Mouse (Mus musculus) 416B (cell line): ENCODE results near the gene Gpat3.

Source experiments
- DNase-seq: peaks from one replicate; pipeline ENCODE4 v3.0.0; 2011; ENCODE audit warnings: low read depth

Gpat3 gene

DNA sequence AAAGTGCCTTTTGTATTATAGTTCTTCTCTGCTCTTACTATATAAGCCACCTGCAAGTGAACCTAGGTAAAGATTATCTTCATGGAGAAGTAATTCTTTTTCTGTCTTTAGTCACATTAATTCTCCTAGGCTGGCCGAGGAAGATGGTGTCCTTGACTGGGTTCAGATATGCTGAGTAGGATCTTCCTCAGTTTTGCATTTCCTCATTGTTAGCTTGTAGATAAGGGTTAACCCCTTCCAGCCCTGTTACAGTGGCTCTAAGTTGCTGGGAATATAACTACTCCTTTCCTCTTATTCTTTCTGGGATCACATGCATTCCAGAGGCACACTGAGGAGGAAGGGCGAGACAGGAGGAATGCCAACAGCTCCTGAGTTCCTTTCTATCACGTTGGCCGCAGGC lies 15.6 kb downstream of the Gpat3 start:
- DNase-seq: peak; percentile 59

- DNase-seq: peak; percentile 94
Measured at GRCm38 (mm10) chr5:100861811-100862210, 16.3 kb downstream of the Gpat3 start.

- DNase-seq: no peak
Measured at GRCm38 (mm10) chr5:100863091-100863490, 17.6 kb downstream of the Gpat3 start.

DNA sequence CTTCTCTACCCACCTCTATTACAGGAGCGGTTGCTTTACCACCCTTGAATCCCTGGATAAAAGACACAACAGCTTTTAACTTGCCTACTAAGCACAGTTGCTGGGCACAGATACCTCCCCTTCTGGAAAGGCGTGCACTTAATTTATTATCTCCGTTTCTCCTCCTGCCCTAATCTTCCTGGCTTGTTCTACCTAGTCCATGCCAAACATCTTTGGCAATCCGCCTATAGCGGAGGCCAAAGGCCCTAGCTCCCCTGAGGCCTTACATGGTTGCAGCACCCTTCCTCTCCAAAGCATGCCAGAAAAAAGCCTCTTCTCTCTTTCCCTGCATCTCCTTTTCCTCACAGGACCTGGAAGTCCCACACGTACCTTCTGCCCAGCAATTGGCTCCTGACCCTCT lies 18.9 kb downstream of the Gpat3 start:
- no peak for DNase-seq

- DNase-seq: no peak
Measured at GRCm38 (mm10) chr5:100866183-100866582, 20.7 kb downstream of the Gpat3 start.

- DNase-seq: no peak
Measured at GRCm38 (mm10) chr5:100869197-100869895, 23.8 kb downstream of the Gpat3 start.

- DNase-seq: peak; percentile 97
Measured at GRCm38 (mm10) chr5:100871987-100872386, 26.5 kb downstream of the Gpat3 start.

DNA sequence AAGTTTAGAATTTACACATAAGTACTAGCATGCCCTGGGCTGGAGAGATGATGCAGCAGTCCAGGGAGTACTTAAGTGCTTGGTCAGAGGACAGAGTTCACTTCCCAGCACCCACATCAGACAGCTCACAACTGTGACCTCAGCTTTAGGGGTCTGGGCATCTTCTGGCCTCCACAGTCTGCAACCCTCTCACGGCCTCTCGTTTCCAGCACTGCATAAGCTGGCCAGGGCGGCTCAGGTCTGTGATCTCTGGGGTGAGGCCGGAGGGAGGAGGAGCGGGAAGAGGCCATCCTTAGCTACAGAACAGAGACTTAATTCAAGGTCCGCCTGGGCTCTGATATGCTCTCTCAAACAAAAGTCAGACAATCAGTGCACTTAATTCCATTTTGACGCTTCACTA lies 29.2 kb downstream of the Gpat3 start:
- DNase-seq: no peak

- DNase-seq: peak; percentile 76
Measured at GRCm38 (mm10) chr5:100875180-100875579, 29.7 kb downstream of the Gpat3 start.

DNA sequence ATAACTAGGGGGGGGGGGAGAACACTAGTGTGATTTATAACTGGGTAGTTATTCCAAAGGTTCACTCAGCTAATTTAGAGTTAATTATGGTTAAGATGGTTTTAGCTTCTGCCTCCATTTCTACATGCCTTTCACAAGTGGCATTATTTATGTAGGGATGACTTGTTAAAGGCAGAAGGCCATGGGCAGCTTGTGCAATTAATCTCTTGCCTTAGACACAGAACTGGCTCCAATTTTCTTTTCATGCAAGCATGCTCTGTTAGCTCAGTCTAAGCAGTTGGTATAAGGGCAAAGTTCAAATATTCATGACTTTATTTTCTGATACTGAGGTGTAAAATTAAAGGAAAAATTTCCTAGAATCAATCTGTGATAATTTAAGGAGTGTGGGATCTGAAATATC lies 31.5 kb downstream of the Gpat3 start:
- no peak for DNase-seq

- DNase-seq: no peak
Measured at GRCm38 (mm10) chr5:100885216-100885615, 39.7 kb downstream of the Gpat3 start.

GRCm38 (mm10) chr5:100886331-100886988 lies 40.9 kb downstream of the Gpat3 start:
- peak; percentile 79 for DNase-seq

- DNase-seq: no peak
Measured at GRCm38 (mm10) chr5:100896199-100896598, 50.7 kb downstream of the Gpat3 start.

GRCm38 (mm10) chr5:100899745-100900489 lies 54.4 kb downstream of the Gpat3 start:
- DNase-seq: no peak

DNA sequence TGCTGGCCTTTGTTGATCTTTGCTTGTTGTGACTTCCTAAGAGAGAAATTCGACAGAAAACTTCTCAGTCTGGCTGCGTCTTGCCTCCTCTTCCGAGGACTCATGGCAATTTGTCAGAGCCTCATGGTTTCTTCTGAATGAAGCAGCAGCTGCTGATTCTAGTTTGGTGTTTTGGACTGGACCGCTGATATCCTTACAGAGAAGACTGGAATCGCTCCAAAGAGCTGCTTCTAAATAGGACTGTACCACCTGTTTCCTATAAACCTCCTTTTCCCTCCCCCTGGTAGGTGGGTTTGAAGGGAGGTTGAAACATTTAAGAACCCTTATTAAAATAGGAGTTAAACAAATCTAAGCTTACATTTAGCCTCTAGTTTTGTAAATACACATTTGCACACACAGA lies 55.5 kb downstream of the Gpat3 start:
- DNase-seq: no peak

- DNase-seq: no peak
Measured at GRCm38 (mm10) chr5:100908478-100908877, 63.0 kb downstream of the Gpat3 start.

- DNase-seq: no peak
Measured at GRCm38 (mm10) chr5:100908901-100909300, 63.4 kb downstream of the Gpat3 start.

GRCm38 (mm10) chr5:100909691-100910090 lies 64.2 kb downstream of the Gpat3 start:
- DNase-seq: no peak

DNA sequence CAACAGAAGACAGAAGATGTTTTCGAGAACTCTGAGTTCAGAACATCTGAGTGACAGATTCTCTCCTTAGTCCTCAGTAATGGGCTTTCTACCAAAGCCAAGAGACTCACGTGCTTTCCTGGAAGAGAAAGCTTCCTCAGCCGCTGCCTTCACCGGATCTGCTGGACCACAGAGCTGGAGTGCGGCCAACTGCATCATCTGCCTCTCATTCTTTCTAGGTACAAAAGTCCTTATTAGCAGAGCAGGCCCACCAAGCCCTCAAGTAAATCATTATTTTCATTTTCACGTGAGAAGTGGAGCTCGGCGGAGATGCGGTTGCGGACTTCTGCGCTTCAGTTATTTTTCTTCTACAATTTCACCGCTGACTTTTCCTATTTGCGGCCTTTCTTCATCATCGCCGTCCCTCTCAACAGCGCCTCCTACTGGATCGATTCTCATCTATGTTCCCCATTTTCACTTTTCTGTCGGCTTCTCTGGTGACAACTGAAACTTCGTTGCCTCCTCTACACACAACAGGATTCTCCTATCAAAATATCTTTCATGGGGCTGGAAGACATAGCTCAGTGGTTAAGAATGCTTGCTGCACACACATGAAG lies 66.1 kb downstream of the Gpat3 start:
- DNase-seq: peak; percentile 92

- peak; percentile 24 for DNase-seq
Measured at GRCm38 (mm10) chr5:100912366-100912765, 66.9 kb downstream of the Gpat3 start.

GRCm38 (mm10) chr5:100913274-100913673 lies 67.8 kb downstream of the Gpat3 start:
- no peak for DNase-seq

- peak; percentile 88 for DNase-seq
Measured at GRCm38 (mm10) chr5:100914989-100915388, 69.5 kb downstream of the Gpat3 start.

DNA sequence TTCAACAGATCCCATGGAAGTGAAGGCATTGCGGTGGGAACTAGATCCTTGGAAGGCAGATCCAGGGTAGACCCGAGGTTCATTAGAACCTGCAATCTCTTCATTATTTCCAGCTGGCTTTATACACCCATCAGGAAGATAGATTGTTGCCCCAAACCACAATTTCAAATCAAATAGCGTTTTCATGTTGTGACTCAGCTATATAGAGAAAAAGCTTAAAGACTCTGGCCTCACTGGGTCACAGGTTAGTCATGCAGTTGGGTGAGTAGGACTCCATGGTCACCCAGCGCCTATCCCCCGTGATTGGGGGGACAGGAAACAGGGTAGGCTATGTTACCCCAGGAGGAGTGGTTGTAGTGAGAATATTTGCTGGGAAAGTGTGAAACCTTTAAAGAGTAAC lies 69.9 kb downstream of the Gpat3 start:
- DNase-seq: peak; percentile 74
